Mouse (Mus musculus): ENCODE measurements around the gene Mpv17. TPM values are rescaled to one million over a fixed set of nuclear protein-coding genes. Genes with fewer than 3 reads are reported as not detected.

Gene Mpv17
- 7.0 and 7.6 TPM in 2 replicates for total RNA-seq (2023)

DNA sequence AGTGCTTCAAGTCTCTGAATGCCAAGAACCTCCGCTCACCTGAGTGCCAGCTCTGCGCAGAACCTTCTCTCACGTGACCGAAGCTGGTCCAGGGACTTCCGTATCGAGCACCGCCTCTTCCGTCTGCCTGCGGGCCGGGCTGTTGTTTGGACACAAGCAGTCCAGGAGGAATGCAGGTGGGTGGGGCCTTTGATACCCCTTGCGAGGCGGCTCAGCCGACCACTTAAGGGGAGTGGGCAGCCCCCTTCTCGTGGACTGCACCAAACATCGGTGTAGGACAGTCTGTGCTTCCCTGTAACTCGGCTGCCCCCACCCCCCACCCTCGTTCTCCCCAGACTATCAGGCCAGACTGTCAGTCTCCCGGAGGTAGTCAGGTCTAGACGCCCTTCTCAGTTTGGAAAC is at the start of gene Mpv17:
Gene Mpv17, minus strand, starts transcription at position 100 of the 402 bp plus-strand sequence.

DNA sequence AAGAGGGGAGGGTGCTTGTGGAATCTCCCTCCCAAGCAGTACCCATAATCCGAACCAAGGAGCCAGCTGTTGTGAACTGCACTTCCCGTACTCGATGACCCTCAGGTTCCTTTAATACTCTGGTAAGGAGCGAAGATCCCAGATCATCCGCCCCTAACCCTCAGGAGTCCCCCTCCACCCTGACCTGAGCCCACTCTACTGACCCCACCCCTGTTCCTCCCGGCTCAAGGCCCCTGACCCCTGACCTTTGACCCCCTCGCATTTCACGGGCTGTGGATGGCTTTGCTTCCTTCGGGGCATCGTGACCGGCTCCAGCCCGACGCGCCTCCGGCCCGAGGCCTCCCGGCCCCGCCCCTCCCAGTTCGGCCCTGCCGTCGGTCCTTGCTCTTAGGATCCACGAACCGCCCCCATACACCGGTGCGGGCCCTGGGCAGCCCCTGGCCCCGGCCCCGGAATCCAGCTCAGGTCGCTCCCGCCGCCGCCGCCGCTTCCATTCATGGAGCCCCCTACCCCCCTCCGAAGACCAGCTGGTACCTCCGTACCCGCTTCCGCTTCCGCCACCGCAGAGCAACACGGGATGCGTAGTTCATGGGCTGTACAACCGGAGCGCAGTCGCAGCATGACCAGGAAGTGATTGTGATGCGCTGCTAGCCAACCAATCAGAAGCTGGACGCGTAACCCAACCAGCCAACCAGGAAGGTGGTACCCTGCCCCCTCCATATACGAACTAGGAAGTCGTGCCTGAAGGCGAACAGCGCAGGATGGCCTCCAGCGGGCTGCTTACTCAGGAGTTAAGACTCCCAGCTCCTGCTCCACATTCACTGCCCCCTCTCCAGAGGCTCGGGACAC is 47.9 kb upstream of the Mpv17 start, which contains the start of gene Zfp513:
Gene Zfp513, minus strand, starts transcription at position 562 of the 849 bp plus-strand sequence.

DNA sequence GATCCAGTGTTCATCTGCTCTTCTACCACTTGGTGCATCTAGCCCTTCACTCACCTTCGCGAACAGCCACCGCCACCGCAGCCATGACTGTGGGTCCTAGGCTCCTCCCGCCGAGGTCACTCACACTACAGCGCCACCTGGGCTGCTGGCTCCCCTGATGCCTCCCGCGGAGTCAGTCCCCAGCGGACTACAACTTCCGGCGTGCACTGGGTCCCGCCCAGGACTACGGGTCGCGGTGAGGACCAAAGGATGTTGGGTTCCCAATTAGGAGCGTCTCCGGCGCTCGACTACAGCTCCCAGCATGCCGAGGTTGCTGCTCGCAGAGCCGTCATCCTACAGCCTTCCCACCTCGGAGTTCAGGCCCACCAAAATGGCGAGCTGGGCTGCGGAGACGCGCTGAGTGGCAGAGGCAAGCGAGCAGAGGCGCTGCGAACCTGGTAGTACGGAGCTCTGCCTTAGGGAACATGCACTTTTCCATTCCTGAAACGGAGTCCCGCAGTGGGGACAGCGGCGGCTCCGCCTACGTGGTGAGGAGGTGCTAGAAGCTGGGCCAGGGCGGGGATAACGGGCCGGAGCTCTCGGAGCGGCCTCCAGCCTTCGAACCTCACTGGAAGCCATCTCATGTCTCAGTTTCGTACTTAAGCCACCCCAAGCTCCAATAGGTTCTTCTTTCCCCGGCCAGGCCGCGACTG is 39.0 kb upstream of the Mpv17 start, which contains the start of the genes Snx17 and Eif2b4:
Gene Snx17, plus strand, starts transcription at position 289 of the 692 bp plus-strand sequence.
Gene Eif2b4, minus strand, starts transcription at position 492 of the 692 bp plus-strand sequence.

DNA sequence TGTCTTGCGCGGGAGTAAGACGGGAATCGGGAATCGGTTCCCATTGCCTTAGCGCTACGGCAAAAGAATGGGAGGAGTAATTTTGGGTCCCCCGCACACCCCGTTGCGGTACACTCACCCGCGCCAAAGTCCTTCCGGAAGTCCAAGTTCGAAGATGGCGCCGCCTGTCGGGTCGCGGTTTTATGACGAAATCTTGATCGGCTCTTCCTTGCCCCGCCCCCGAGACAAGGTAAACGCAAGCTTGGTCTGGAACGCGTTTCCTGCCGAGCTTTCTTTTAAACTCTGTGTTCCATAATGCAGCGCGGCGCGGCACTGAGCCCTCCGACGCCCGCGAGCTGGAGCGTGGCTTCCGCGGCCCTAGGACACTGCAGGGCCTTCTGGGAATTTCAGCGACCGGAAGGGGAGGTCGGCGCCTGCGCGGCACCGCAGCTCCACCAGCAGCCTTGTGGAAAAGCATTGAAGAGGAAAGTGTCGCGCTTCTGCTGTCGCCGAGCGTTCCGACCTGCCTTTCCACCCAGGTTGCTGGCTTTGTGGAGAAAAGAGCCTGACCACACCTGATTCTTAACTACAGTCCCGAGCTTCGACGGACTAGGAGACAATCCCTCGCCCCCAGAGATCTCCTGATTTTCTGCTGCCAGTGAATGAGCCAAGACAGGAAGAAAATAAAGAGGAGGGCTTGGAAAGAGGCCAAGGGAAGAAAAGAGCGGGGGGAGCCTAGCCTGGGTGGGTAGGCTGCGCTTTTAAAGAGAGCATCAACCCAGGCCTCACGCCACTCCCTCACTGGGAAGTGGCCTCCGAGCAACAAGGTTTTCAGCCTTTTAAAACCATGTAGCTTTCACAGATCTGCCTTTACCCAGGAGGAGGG is 25.9 kb upstream of the Mpv17 start, which contains the start of the genes Gm29609 and Gtf3c2:
Gene Gm29609, minus strand, starts transcription at position 146 of the 865 bp plus-strand sequence.
Gene Gtf3c2, minus strand, starts transcription at position 379 of the 865 bp plus-strand sequence.

DNA sequence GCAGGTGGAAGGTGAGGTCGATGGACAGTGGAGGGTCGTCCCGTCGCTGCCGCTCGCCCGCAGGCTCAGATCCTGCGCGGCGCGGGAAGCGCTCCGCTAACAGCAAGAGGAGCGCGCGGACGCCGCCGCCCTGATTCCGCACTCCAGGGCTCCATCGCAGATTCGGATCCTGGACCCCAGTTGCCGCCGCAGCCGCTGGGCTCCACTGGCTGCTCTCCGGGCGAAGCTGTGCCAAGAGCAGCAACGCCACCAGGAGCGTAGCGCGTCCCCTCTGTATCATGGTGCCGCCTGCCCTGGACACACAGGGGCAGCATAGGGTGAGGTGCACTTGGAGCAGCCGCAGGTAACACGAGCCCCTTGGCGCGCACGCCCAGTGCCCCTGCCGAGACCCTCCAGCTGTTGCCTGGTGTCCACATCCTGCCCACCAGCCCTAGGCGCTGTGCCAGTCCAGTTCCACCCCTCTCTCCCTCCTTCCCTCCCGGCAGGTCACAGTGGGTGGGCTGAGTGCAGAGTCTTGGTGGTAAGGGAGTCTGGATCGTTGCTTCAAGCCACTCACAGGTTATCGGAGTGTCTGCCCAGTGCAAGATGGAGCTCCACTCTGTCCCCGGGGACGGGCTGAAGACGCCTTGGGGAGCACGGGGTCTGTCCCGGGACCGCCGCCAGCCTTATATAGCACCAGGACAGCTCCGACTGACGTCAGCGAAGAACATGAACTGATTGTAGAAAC is 15.6 kb downstream of the Mpv17 start, which contains the start of gene Ucn:
Gene Ucn, minus strand, starts transcription at position 589 of the 727 bp plus-strand sequence.

DNA sequence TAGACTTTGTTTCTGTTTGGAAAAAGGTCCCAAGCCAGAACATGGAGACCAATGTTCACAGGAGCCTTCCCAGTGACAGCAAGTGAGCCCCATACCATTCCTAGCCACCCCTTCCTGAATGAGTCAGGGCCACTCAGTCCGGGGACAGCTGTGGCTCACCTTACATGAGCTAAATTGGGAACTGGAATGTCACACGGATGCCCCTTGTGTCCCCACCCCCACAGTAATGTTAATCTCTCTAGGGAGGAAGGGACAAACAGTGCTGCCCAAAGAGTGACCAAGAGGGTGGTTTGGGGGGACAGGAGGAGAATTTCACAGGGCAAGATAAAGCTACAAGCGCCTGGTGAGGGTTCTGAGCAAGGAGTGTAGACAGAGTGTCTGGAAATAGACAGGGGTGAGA is 37.7 kb downstream of the Mpv17 start, which contains the start of gene Trim54:
Gene Trim54, plus strand, starts transcription at position 359 of the 400 bp plus-strand sequence.

DNA sequence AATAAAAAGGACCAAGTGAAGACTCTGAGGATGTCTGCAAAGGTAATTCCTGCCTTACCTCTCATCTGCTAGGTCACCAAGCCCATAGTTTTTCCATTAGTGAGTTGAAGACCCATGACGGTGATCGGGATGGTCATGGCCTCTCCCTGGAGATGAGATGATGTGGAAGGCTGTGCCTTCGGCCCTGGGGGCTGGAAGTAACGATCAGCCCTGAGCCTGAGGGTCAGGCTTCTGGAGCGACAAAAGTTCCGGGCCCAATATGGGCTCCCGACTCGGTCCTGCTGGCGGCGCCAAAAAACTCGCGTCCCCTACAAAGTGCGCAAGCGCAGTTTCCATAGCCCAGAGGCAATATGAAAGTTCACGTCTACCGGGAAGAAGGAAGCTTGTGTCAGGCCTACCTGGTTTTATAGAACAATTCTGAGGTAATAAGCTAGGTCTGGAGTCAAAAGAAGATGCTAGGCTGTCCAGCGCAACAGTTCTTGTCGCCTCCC is 46.0 kb downstream of the Mpv17 start, which contains the start of gene Slc30a3:
Gene Slc30a3, minus strand, starts transcription at position 238 of the 491 bp plus-strand sequence.

DNA sequence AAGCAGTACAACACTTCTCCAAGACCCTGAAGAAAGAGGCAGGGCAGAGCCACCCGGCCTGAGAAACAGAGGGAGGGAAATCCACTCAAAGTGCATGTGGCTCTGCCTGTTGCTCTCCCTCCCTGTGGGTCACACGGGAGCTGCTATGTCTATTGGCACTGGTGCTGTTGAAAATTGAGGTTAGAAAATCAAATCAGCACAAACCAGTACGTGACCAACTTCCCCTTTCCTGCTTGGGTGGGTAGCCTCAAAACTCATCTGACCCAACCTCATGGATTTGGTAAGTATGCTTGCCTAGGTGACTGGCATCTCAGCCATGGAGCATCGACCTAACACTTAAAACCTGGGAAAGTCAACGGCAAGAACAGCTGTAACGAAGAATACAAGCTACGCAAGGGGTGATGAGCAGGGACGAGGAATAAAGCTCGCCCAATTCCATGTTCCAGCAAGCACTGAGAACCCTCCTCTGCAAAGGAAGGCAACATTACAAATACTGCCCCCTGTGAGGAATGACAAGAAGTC is 48.2 kb downstream of the Mpv17 start, which contains the start of gene Dnajc5g:
Gene Dnajc5g, plus strand, starts transcription at position 472 of the 522 bp plus-strand sequence.

Other genes with a start within 250 kb of the Mpv17 start
- 105 and 129 TPM in 2 replicates for gene Ost4, start 246.5 kb downstream of the Mpv17 start, total RNA-seq (2023)
- 22.9 and 23.7 TPM in 2 replicates for gene Emilin1, start 240.8 kb downstream of the Mpv17 start, total RNA-seq (2023)
- gene Khk, start 232.8 kb downstream of the Mpv17 start, total RNA-seq (2023) = 28.9 and 31.7 TPM in 2 replicates
- 0.98 TPM in 1 of 2 replicates, not detected in the other for gene Cgref1, start 208.7 kb downstream of the Mpv17 start, total RNA-seq (2023)
- 430 and 600 TPM in 2 replicates for gene Preb, start 193.9 kb downstream of the Mpv17 start, total RNA-seq (2023)
- not detected in 2 replicates for gene Tcf23, start 185.6 kb downstream of the Mpv17 start, total RNA-seq (2023)
- gene Atraid, start 105.9 kb downstream of the Mpv17 start, total RNA-seq (2023) = 11.6 and 17.1 TPM in 2 replicates
- 2.4 and 3.3 TPM in 2 replicates for gene Slc5a6, start 105.3 kb downstream of the Mpv17 start, total RNA-seq (2023)
- gene Cad, start 99.5 kb downstream of the Mpv17 start, total RNA-seq (2023) = 8.2 and 20.3 TPM in 2 replicates
- gene Dnajc5g, start 48.0 kb downstream of the Mpv17 start, total RNA-seq (2023) = not detected in 2 replicates
- not detected in 2 replicates for gene Slc30a3, start 46.0 kb downstream of the Mpv17 start, total RNA-seq (2023)
- gene Trim54, start 37.5 kb downstream of the Mpv17 start, total RNA-seq (2023) = not detected in 2 replicates
- not detected in 2 replicates for gene Ucn, start 15.4 kb downstream of the Mpv17 start, total RNA-seq (2023)
- 0.93 and 2.1 TPM in 2 replicates for gene Gm29609, start 25.7 kb upstream of the Mpv17 start, total RNA-seq (2023)
- 88.6 and 97.9 TPM in 2 replicates for gene Gtf3c2, start 25.9 kb upstream of the Mpv17 start, total RNA-seq (2023)
- gene Snx17, start 39.0 kb upstream of the Mpv17 start, total RNA-seq (2023) = 52.6 and 61.7 TPM in 2 replicates
- gene Eif2b4, start 39.2 kb upstream of the Mpv17 start, total RNA-seq (2023) = 16.3 and 17.5 TPM in 2 replicates
- gene Zfp513, start 48.1 kb upstream of the Mpv17 start, total RNA-seq (2023) = 29.5 and 34.6 TPM in 2 replicates
- 69.4 and 76.5 TPM in 2 replicates for gene Ppm1g, start 66.4 kb upstream of the Mpv17 start, total RNA-seq (2023)
- gene Nrbp1, start 86.6 kb upstream of the Mpv17 start, total RNA-seq (2023) = 228 and 242 TPM in 2 replicates
- 0.79 TPM in 1 of 2 replicates, not detected in the other for gene Gm9970, start 87.0 kb upstream of the Mpv17 start, total RNA-seq (2023)
- 7.4 and 9.2 TPM in 2 replicates for gene Krtcap3, start 97.4 kb upstream of the Mpv17 start, total RNA-seq (2023)
- 4.3 and 7.5 TPM in 2 replicates for gene Ift172, start 136.9 kb upstream of the Mpv17 start, total RNA-seq (2023)
- not detected in 2 replicates for gene Fndc4, start 141.8 kb upstream of the Mpv17 start, total RNA-seq (2023)
- gene Gckr, start 143.2 kb upstream of the Mpv17 start, total RNA-seq (2023) = not detected in 2 replicates